Mouse (Mus musculus): ENCODE results near the gene Rerg.

DNA sequence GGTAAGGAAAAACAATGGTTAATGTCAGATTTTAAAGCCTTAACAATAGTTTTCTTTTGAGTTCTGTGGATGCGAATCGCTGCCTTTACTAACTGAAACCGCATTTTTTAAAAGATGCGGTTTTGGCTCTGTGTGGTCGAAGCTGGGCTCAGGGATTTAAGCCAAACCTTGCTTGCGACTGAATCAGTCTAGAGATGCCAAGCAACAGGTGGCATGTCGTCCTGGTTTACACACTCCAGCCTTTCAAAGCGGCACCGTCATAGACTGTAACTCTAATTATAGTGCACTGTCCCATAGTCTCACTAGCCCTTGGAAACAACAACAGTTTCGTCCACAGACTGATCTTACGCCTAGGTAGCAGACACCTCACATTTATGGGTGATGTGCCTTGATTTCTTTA, 123.3 kb downstream of the Rerg start:
- TF ChIP-seq POLR2A (IDR thresholded peaks at IDR 0.05; ENCODE audit: borderline replicate concordance, low read depth, low read length) (no peak), CTCF (IDR thresholded peaks at IDR 0.05; ENCODE audit: low read depth, low read length) (no peak)

Measured in bone marrow macrophage, adult 2 months (primary cell).